ENCODE assay signal across 7 mouse cellular contexts in genomic region chr1:43933488-43934415, GRCm38 (mm10). TPM values are rescaled to one million over a fixed set of nuclear protein-coding genes. Genes with fewer than 3 reads are reported as not detected.
DNase-seq lines count a peak whose midpoint lies in the region; ATAC-seq lines count a peak whose summit lies in the region.

Gene Tpp2, plus strand, starts transcription at chr1:43933647.

- peak; percentile 98 for DNase-seq in adrenal gland, adult 2 months
- DNase-seq in embryo, embryonic 11.5 days (ENCODE audit: low read depth, low spot score): peak; percentile 94
- peak; percentile 94 to 95 for DNase-seq in gastrocnemius, postnatal 36 days
- DNase-seq in left cerebral cortex, postnatal 25 days (ENCODE audit: low spot score in 2 of 2): peak; percentile 99
- DNase-seq in midbrain, embryonic 10.5 days (ENCODE audit: low spot score): peak; percentile 95
- peak; percentile 91 for DNase-seq in right cerebral cortex, postnatal 4 days

- intact Hi-C loops in gastrocnemius, postnatal 36 days (cut with DNase I): no loop called here
- intact Hi-C loops in left cerebral cortex, postnatal 25 days (cut with DNase I): loop anchor here (1.0 to 2.0 kb wide), 2 partner anchors 107 to 186 kb away; partner anchors contain the start of gene Uxs1

- H3K9me3 ChIP-seq in intestine, embryonic 15.5 days: no peaks in the 10 kb centered on the region
- H3K9me3 ChIP-seq in midbrain, embryonic 10.5 days (replicated peaks): no peaks in the 10 kb centered on the region

- ATAC-seq in intestine, embryonic 15.5 days: peak; percentile 100

- H3K9ac ChIP-seq in intestine, embryonic 15.5 days: peak within 1 kb of the TSS; percentile 99

- H3K27me3 ChIP-seq in intestine, embryonic 15.5 days (replicated peaks): no peaks in the 10 kb centered on the region
- no peaks in the 10 kb centered on the region for H3K27me3 ChIP-seq in midbrain, embryonic 10.5 days (ENCODE audit: low read depth, poor library complexity, severe bottlenecking)

- H3K4me1 ChIP-seq in intestine, embryonic 15.5 days (replicated peaks): peaks cover 9% of the 10 kb centered on the region; the same call in 1 of the 2 replicates
- peaks cover 26% of the 10 kb centered on the region for H3K4me1 ChIP-seq in midbrain, embryonic 10.5 days

- H3K4me2 ChIP-seq in intestine, embryonic 15.5 days (replicated peaks): peak within 1 kb of the TSS; percentile 60

- H3K27ac ChIP-seq in intestine, embryonic 15.5 days: peak within 1 kb of the TSS; percentile 95
- peak within 1 kb of the TSS; percentile 96 for H3K27ac ChIP-seq in midbrain, embryonic 10.5 days (replicated peaks)

- WGBS in intestine, embryonic 15.5 days: under 1% methylated on average over 81 of the region's 81 CpGs
- under 1% methylated on average over 81 of the region's 81 CpGs for WGBS in midbrain, embryonic 10.5 days

- H3K4me3 ChIP-seq in intestine, embryonic 15.5 days (replicated peaks): peak within 1 kb of the TSS; percentile 99
- peak within 1 kb of the TSS; percentile 100 for H3K4me3 ChIP-seq in midbrain, embryonic 10.5 days

- H3K36me3 ChIP-seq in intestine, embryonic 15.5 days: no peaks in the 10 kb centered on the region
- H3K36me3 ChIP-seq in midbrain, embryonic 10.5 days: peaks cover 4% of the 10 kb centered on the region; the same call in 1 of the 2 replicates

RNA-seq across cellular contexts. Expression of gene Tpp2, which starts in this region (rescaled TPM):
- 10 to 100 TPM; 44.3 to 45.1 TPM for total RNA-seq in adrenal gland, adult 2 months (2021)
- polyA plus RNA-seq in adrenal gland, adult 2 months (2012; rRNA removed): 4.9 and 6.3 TPM in 2 replicates
- 10 to 100 TPM; 33.9 to 36.2 TPM for total RNA-seq in gastrocnemius, postnatal 36 days (2021)
- 53.8 and 59.9 TPM in 2 replicates for polyA plus RNA-seq in intestine, embryonic 15.5 days (2015; fragmentation: Nextera tagmentation; extraction: Ambion mirVana)
- 10 to 100 TPM; 50.5 to 50.7 TPM for total RNA-seq in left cerebral cortex, postnatal 25 days (2021)
- 71.1 and 71.9 TPM in 2 replicates for polyA plus RNA-seq in midbrain, embryonic 10.5 days (2016; fragmentation: Nextera tagmentation; extraction: Ambion mirVana)

Comparison
In these comparisons a context has a peak if more than half of its experiments do, and no peak if none do; other contexts are left out.
1. Peak in every context shown above with its lines: DNase-seq, ATAC-seq, H3K4me3 ChIP-seq and H3K27ac ChIP-seq.